Mouse (Mus musculus) urinary bladder, postnatal 14 days (tissue): ENCODE results near the gene Phf21a.
"Not testable (repeated sequence)": the region's sequence is repeated elsewhere in the genome, so short reads cannot be mapped to it uniquely, and the experiment has no call there.

Source experiments
- DNase-seq: peaks from one replicate; pipeline ENCODE4 v3.0.0; 2021; ENCODE audit warnings: low spot score

The Phf21a gene

GRCm38 (mm10) chr2:92082196-92082595, 10.7 kb upstream of the Phf21a start:
- DNase-seq: no peak

- no peak for DNase-seq
These were observed 7.2 kb upstream of the Phf21a start for GRCm38 (mm10) chr2:92085721-92086120.

GRCm38 (mm10) chr2:92087065-92087464, 5.9 kb upstream of the Phf21a start:
- peak; percentile 12 for DNase-seq

- no peak for DNase-seq
These were observed 3.1 kb upstream of the Phf21a start for GRCm38 (mm10) chr2:92089782-92090181.

GRCm38 (mm10) chr2:92093503-92093902, 586 bp downstream of the Phf21a start:
- not testable (repeated sequence) for DNase-seq

GRCm38 (mm10) chr2:92094078-92094477, 1.2 kb downstream of the Phf21a start:
- DNase-seq: no peak

GRCm38 (mm10) chr2:92100768-92101167, 7.9 kb downstream of the Phf21a start:
- no peak for DNase-seq

- no peak for DNase-seq
These were observed 31.6 kb downstream of the Phf21a start for GRCm38 (mm10) chr2:92124523-92124922.

GRCm38 (mm10) chr2:92125330-92125729, 32.4 kb downstream of the Phf21a start:
- no peak for DNase-seq

- DNase-seq: no peak
These were observed 37.2 kb downstream of the Phf21a start for GRCm38 (mm10) chr2:92130071-92130470.

GRCm38 (mm10) chr2:92138736-92139135, 45.8 kb downstream of the Phf21a start:
- DNase-seq: no peak

GRCm38 (mm10) chr2:92139365-92139764, 46.4 kb downstream of the Phf21a start:
- no peak for DNase-seq

GRCm38 (mm10) chr2:92140383-92140782, 47.5 kb downstream of the Phf21a start:
- DNase-seq: no peak

GRCm38 (mm10) chr2:92141073-92141472, 48.2 kb downstream of the Phf21a start:
- DNase-seq: no peak

GRCm38 (mm10) chr2:92143932-92144331, 51.0 kb downstream of the Phf21a start:
- DNase-seq: no peak

GRCm38 (mm10) chr2:92147925-92148750, 55.2 kb downstream of the Phf21a start:
- not testable (repeated sequence) for DNase-seq

- DNase-seq: no peak
These were observed 71.4 kb downstream of the Phf21a start for GRCm38 (mm10) chr2:92164291-92164690.

- DNase-seq: no peak
These were observed 74.0 kb downstream of the Phf21a start for GRCm38 (mm10) chr2:92166950-92167349.

- DNase-seq: no peak
These were observed 78.2 kb downstream of the Phf21a start for GRCm38 (mm10) chr2:92171046-92171643.

- DNase-seq: no peak
These were observed 79.4 kb downstream of the Phf21a start for GRCm38 (mm10) chr2:92172300-92172699.

GRCm38 (mm10) chr2:92173186-92173585, 80.3 kb downstream of the Phf21a start:
- DNase-seq: no peak

- DNase-seq: no peak
These were observed 81.3 kb downstream of the Phf21a start for GRCm38 (mm10) chr2:92174265-92174664.

GRCm38 (mm10) chr2:92175002-92175401, 82.1 kb downstream of the Phf21a start:
- no peak for DNase-seq

GRCm38 (mm10) chr2:92176292-92176691, 83.4 kb downstream of the Phf21a start:
- DNase-seq: no peak
